Mouse (Mus musculus) hindbrain, embryonic 13.5 days (tissue): ENCODE results near the gene Ddx20. TPM values are rescaled to one million over a fixed set of nuclear protein-coding genes. Genes with fewer than 3 reads are reported as not detected.

ENCODE experiments used
- ATAC-seq: fragments of 200-750 bp; cut with Nextera tagmentation; 2 replicates; pipeline ENCODE4 v1.8.0; 2017; ENCODE audit warnings: moderate TSS enrichment; ENCODE audit not compliant: low FRiP score
- H3K27ac ChIP-seq: fragments of 300-500 bp; sonication (generic); 2 replicates; pipeline ENCODE4 v1.5.1; 2015; ENCODE audit warnings: inconsistent platforms, mild to moderate bottlenecking, moderate library complexity
- H3K27me3 ChIP-seq: fragments of 300-500 bp; sonication (generic); 2 replicates; pipeline ENCODE4 v1.6.1; 2015; ENCODE audit warnings: mild to moderate bottlenecking, inconsistent platforms
- H3K36me3 ChIP-seq: fragments of 300-500 bp; sonication (generic); 2 replicates; pipeline ENCODE4 v1.6.1; 2015; ENCODE audit warnings: mild to moderate bottlenecking, inconsistent platforms
- H3K4me1 ChIP-seq: fragments of 300-500 bp; sonication (generic); replicated peaks from 2 replicates; pipeline ENCODE4 v1.6.1; 2015; ENCODE audit warnings: inconsistent platforms
- H3K4me2 ChIP-seq: fragments of 300-500 bp; sonication (generic); 2 replicates; pipeline ENCODE4 v1.6.1; 2015; ENCODE audit warnings: inconsistent platforms, mild to moderate bottlenecking, moderate library complexity
- H3K4me3 ChIP-seq: fragments of 300-500 bp; sonication (generic); 2 replicates; pipeline ENCODE4 v1.5.1; 2015; ENCODE audit warnings: mild to moderate bottlenecking, inconsistent platforms
- H3K9ac ChIP-seq: fragments of 300-500 bp; sonication (generic); 2 replicates; pipeline ENCODE4 v1.6.1; 2015; ENCODE audit warnings: mild to moderate bottlenecking, inconsistent platforms
- H3K9me3 ChIP-seq: fragments of 300-500 bp; sonication (generic); 2 replicates; pipeline ENCODE4 v1.6.1; 2016; ENCODE audit warnings: inconsistent platforms
- WGBS: fragments of 180-500 bp; shearing (Covaris S2); methylation state at CpG from one replicate; pipeline ENCODE4 v1.1.7; 2015; 5-methylcytosine and 5-hydroxymethylcytosine counted together
- polyA plus RNA-seq: library from polyadenylated mRNA; unstranded; fragments of >200 nt; fragmentation: Nextera tagmentation; extraction: Ambion mirVana; gene quantifications from 2 replicates; pipeline ENCODE4 v1.2.1, GENCODE M21; 2015

Ddx20 gene
- polyA plus RNA-seq, 1 experiment from 2014 or later = 27.4 TPM

DNA sequence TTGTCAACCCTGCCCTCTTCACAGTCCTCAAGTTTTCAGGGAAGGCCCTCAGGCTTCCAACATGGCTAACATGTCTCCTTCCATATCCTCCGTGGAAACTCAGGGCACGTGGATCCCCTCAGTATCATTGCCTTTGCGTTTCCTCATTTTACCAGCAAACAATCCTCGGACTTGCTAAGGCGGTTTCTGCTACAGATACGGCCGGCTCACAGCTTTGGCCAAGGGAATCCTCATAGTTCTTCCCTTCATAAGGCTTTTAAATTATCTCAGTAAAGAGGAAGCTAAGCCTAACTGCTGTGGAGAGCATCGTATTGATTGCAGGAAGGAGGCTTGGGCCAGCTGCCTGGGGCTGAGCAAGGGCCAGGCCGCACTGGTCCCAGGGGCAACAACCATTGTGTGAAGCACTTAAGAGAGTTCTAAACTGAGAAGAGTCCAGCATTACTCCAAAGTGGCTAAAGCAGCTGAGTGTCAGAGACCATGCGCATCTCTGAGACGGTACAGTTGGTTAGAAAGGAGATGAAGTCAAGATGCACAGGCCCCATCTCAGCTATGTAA, 32.3 kb downstream of the Ddx20 start:
- H3K4me3 ChIP-seq = no peak overlapping the region
- H3K9me3 ChIP-seq = no peaks in the 10 kb centered on the region
- ATAC-seq = no peak
- H3K27me3 ChIP-seq = no peaks in the 10 kb centered on the region
- no peak overlapping the region for H3K9ac ChIP-seq
- H3K27ac ChIP-seq = no peak overlapping the region
- H3K36me3 ChIP-seq = no peaks in the 10 kb centered on the region
- no peaks in the 10 kb centered on the region for H3K4me1 ChIP-seq
- WGBS = 94% methylated on average over 11 of the region's 11 CpGs
- no peak overlapping the region for H3K4me2 ChIP-seq

DNA sequence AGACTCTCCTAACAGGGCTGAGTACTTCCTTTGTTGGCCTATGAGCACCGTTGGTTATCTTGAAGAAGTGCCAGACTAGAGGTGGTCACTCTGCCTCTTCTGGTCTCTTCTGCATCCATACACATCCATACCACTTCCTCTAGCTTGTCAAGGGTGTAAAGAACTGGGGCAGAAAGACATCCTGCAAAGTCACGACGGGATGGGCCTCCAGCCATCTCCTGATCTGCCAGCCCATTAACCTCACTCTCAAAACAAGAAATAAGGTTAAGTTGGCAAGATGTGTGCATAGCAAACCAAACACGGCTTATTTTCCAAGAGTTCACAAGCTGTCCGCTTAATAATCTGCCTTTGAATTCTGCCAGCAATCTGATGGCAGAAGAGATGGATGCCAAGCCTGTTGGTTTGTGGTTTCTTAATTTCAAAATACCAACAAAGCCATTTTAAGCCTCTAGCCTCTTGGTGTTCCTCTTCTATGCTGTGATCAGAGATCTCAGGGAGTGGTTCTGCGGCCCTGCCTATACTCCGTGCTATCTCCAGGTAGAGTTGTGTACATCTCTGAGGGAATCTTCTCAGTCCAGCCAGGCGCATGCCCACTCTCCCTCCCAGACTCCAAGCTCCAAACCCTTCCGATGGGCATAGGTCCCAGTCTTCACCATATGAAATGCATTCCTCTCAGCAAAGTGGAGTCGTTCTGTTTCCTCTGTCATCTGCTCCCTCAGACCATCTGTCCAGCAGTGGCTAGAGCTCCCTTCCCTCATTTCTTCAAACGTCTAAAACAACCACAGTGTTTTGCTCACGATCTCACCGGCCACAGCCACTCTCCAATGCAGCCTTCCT, 33.6 kb downstream of the Ddx20 start:
- no peak overlapping the region for H3K9ac ChIP-seq
- H3K4me3 ChIP-seq = no peak overlapping the region
- H3K4me1 ChIP-seq = no peaks in the 10 kb centered on the region
- no peak for ATAC-seq
- H3K36me3 ChIP-seq = no peaks in the 10 kb centered on the region
- 91% methylated on average over 13 of the region's 13 CpGs for WGBS
- no peaks in the 10 kb centered on the region for H3K9me3 ChIP-seq
- no peak overlapping the region for H3K27ac ChIP-seq
- H3K4me2 ChIP-seq = no peak overlapping the region
- no peaks in the 10 kb centered on the region for H3K27me3 ChIP-seq

DNA sequence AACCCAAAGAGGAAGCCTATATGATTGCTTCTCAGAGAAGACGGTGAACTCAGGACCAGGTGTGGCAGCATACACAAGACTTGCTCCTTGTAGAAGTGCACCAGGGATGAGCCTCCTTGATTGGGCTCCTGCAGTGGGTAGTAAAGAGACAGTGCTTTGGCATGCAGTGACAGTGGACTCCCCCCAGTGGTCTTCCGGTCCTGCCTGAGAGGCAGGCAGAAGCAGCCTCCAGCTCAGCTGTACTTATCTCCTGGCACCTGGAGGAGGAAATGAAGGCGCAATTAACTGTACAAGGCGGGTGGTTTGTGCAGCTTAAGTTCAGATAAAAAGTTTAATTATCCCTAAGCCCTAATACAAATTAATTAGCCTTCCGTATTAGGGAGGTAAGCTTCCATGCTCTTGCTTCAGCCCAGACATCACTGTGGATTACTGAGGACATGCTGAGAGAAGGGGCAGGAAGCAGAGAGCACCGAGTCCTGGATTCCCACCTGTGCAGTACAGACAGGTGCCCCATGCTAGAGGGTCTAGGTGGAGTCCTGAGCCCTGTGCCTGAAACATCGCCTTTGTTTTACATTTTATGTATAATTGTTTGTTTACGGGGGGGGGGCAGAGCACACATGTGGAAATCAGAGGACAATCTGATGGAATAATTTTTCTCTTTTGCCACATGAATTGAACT, 38.3 kb downstream of the Ddx20 start:
- no peak overlapping the region for H3K4me2 ChIP-seq
- no peak overlapping the region for H3K4me3 ChIP-seq
- no peaks in the 10 kb centered on the region for H3K4me1 ChIP-seq
- 77% methylated on average over 8 of the region's 8 CpGs for WGBS
- H3K27ac ChIP-seq = no peak overlapping the region
- H3K36me3 ChIP-seq = no peaks in the 10 kb centered on the region
- H3K27me3 ChIP-seq = no peaks in the 10 kb centered on the region
- ATAC-seq = 0 out of 2 replicates have a peak, but pooled peaks have one; percentile 28
- H3K9ac ChIP-seq = no peak overlapping the region
- no peaks in the 10 kb centered on the region for H3K9me3 ChIP-seq

DNA sequence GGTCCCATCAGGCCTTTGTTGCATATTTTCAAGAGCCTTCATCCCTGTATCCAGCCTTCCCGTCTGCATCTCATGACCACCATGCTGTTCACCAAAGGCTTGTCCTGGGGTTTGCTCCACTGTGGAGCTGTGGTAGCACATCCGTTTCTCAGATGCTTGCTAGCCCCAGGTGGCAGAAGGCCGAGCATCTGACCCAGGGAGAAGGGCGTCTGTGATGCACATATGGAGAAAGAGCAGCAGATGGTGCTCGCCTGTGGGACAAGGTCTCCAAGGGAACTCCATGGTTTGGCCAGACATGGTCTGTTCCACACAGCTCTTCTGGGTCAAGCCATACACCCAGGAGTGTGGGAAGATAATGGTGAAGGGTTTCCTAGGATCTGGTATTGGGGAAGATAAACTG, 43.8 kb downstream of the Ddx20 start:
- no peak overlapping the region for H3K4me2 ChIP-seq
- WGBS = 71% methylated on average over 5 of the region's 5 CpGs
- no peak for ATAC-seq
- no peaks in the 10 kb centered on the region for H3K9me3 ChIP-seq
- no peak overlapping the region for H3K9ac ChIP-seq
- no peaks in the 10 kb centered on the region for H3K36me3 ChIP-seq
- no peak overlapping the region for H3K4me3 ChIP-seq
- no peak overlapping the region for H3K27ac ChIP-seq
- no peaks in the 10 kb centered on the region for H3K27me3 ChIP-seq
- H3K4me1 ChIP-seq = peaks cover 5% of the 10 kb centered on the region; the same call in 1 of the 2 replicates

DNA sequence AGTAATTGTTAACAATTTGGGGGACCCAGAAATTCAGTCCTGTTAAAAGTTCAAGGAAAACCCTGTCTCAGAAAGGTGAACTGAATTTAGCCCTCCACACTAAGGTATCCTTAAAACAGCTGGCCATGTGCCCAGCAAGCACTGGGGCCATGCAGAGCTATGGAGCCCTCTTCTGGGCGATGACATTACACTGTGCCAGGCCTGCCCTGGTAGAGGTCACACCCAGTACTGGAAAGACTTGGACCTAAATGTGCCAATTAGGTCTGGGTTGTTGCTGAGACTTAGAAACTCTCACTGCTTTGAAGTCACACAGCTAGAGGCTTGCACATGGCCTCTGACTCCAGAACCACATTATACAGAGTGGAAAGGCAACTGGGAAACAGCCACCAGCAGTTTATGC, 45.2 kb downstream of the Ddx20 start:
- no peaks in the 10 kb centered on the region for H3K36me3 ChIP-seq
- no peak overlapping the region for H3K4me2 ChIP-seq
- 46% methylated on average over 1 of the region's 1 CpGs for WGBS
- no peaks in the 10 kb centered on the region for H3K27me3 ChIP-seq
- H3K27ac ChIP-seq = no peak overlapping the region
- ATAC-seq = no peak
- peaks cover 5% of the 10 kb centered on the region; the same call in 1 of the 2 replicates for H3K4me1 ChIP-seq
- no peaks in the 10 kb centered on the region for H3K9me3 ChIP-seq
- H3K4me3 ChIP-seq = no peak overlapping the region
- no peak overlapping the region for H3K9ac ChIP-seq

DNA sequence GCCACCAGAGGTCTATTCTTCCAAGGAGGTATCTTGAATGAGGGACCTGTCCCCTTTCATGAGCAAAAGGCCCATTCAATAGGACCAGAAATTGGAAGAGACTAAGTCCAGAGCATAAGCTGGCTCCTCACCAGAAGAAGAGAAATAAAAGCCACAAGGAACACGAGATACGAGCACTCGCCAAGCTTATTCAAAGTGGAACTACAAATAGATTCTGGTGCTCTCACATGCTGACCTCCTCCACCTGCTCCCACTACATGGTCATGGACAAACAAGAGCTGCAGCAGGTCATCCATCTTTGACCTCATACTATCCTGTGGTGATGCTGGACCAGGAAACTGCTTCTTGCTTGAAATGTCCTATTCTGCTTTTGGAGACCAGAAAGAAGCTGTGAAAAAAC, 54.4 kb downstream of the Ddx20 start:
- H3K27me3 ChIP-seq = no peaks in the 10 kb centered on the region
- WGBS = 94% methylated on average over 3 of the region's 3 CpGs
- H3K27ac ChIP-seq = no peak overlapping the region
- H3K4me2 ChIP-seq = no peak overlapping the region
- H3K36me3 ChIP-seq = no peaks in the 10 kb centered on the region
- H3K9me3 ChIP-seq = no peaks in the 10 kb centered on the region
- no peak for ATAC-seq
- H3K9ac ChIP-seq = no peak overlapping the region
- H3K4me3 ChIP-seq = no peak overlapping the region
- H3K4me1 ChIP-seq = peaks cover 10% of the 10 kb centered on the region; the same call in 1 of the 2 replicates

DNA sequence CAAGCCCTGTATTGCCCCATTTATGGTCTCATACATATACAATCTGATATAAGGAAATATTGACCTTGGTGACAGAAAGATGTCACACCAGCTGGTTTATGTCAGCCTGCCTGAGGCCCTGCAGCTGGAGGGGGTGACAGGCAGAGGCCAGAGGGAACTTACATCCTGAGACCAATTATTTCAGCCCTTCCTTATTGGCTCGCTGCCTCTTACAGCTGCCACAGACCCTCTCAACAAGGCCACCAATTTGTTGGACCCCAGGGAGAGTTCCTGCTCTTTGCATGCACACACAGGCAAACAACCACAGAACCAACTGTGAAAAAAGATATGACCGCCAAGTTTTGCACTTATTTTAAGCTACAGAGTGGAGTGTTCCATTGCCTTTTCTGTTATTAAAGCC, 55.1 kb downstream of the Ddx20 start:
- Histone ChIP-seq H3K4me3 (no peak overlapping the region), H3K9ac (no peak overlapping the region), H3K27me3 (no peaks in the 10 kb centered on the region), H3K4me1 (peaks cover 15% of the 10 kb centered on the region; the same call in 1 of the 2 replicates), H3K36me3 (no peaks in the 10 kb centered on the region), H3K9me3 (no peaks in the 10 kb centered on the region), H3K27ac (no peak overlapping the region), H3K4me2 (no peak overlapping the region)
- no peak for ATAC-seq
- 63% methylated on average over 2 of the region's 2 CpGs for WGBS

Other genes with a start within 250 kb of the Ddx20 start
- gene Kcnd3, start 235.2 kb downstream of the Ddx20 start, polyA plus RNA-seq = 7.1 and 7.9 TPM in 2 replicates
- 4.8 and 5.2 TPM in 2 replicates for gene Inka2, start 17.0 kb upstream of the Ddx20 start, polyA plus RNA-seq
- gene Rap1a, start 113.8 kb upstream of the Ddx20 start, polyA plus RNA-seq = 83.1 and 88.1 TPM in 2 replicates
- gene Adora3, start 183.3 kb upstream of the Ddx20 start, polyA plus RNA-seq = 0.26 and 0.30 TPM in 2 replicates
- not detected in 2 replicates for gene Tmigd3, start 183.3 kb upstream of the Ddx20 start, polyA plus RNA-seq
- 0.25 and 1.1 TPM in 2 replicates for gene I830077J02Rik, start 245.1 kb upstream of the Ddx20 start, polyA plus RNA-seq